Mouse (Mus musculus) hindbrain, embryonic 15.5 days (tissue): ENCODE results near the gene Mapk12. TPM values are rescaled to one million over a fixed set of nuclear protein-coding genes. Genes with fewer than 3 reads are reported as not detected.

Source experiments
- ATAC-seq: fragments of 200-750 bp; cut with Nextera tagmentation; 2 replicates; pipeline ENCODE4 v1.8.0; 2017; ENCODE audit warnings: low read depth, moderate number of reproducible peaks, moderate TSS enrichment; ENCODE audit not compliant: low FRiP score
- H3K27ac ChIP-seq: fragments of 300-500 bp; sonication (generic); replicated peaks from 2 replicates; pipeline ENCODE4 v1.5.1; 2015; ENCODE audit warnings: mild to moderate bottlenecking, inconsistent platforms
- H3K27me3 ChIP-seq: fragments of 300-500 bp; sonication (generic); 2 replicates; pipeline ENCODE4 v1.6.1; 2015; ENCODE audit warnings: control low read depth, inconsistent platforms
- H3K36me3 ChIP-seq: fragments of 300-500 bp; sonication (generic); 2 replicates; pipeline ENCODE4 v1.6.1; 2015; ENCODE audit warnings: control low read depth, inconsistent platforms
- H3K4me1 ChIP-seq: fragments of 300-500 bp; sonication (generic); replicated peaks from 2 replicates; pipeline ENCODE4 v1.6.1; 2015; ENCODE audit warnings: control low read depth, inconsistent platforms
- H3K4me2 ChIP-seq: fragments of 300-500 bp; sonication (generic); 2 replicates; pipeline ENCODE4 v1.6.1; 2015; ENCODE audit warnings: moderate library complexity, mild to moderate bottlenecking, inconsistent platforms
- H3K4me3 ChIP-seq: fragments of 300-500 bp; sonication (generic); 2 replicates; pipeline ENCODE4 v1.5.1; 2015; ENCODE audit warnings: mild to moderate bottlenecking, inconsistent platforms
- H3K9ac ChIP-seq: fragments of 300-500 bp; sonication (generic); 2 replicates; pipeline ENCODE4 v1.6.1; 2015; ENCODE audit warnings: inconsistent platforms
- H3K9me3 ChIP-seq: fragments of 300-500 bp; sonication (generic); 2 replicates; pipeline ENCODE4 v1.6.1; 2016; ENCODE audit warnings: control low read depth, inconsistent platforms
- WGBS: fragments of 180-500 bp; shearing (Covaris S2); methylation state at CpG from one replicate; pipeline ENCODE4 v1.1.7; 2015; 5-methylcytosine and 5-hydroxymethylcytosine counted together
- polyA plus RNA-seq: library from polyadenylated mRNA; unstranded; fragments of >200 nt; fragmentation: Nextera tagmentation; extraction: Ambion mirVana; gene quantifications from 2 replicates; pipeline ENCODE4 v1.2.1, GENCODE M21; 2015

Gene Mapk12
- polyA plus RNA-seq, 1 experiment from 2014 or later: 4.2 TPM

GRCm38 (mm10) chr15:89177576-89178259 lies 37.2 kb upstream of the Mapk12 start:
- no peak overlapping the region; the same call in 1 of the 2 replicates for H3K9ac ChIP-seq
- no peaks in the 10 kb centered on the region for H3K36me3 ChIP-seq
- H3K4me3 ChIP-seq: peak overlapping the region; percentile 66; the same call in 1 of the 2 replicates
- no peaks in the 10 kb centered on the region for H3K27me3 ChIP-seq
- no peak for ATAC-seq
- 68% methylated on average over 4 of the region's 4 CpGs for WGBS
- peak overlapping the region; percentile 91 for H3K4me2 ChIP-seq
- H3K4me1 ChIP-seq: peaks cover 89% of the 10 kb centered on the region
- no peaks in the 10 kb centered on the region for H3K9me3 ChIP-seq
- H3K27ac ChIP-seq: peak overlapping the region; percentile 95

- no peaks in the 10 kb centered on the region for H3K36me3 ChIP-seq
- H3K9me3 ChIP-seq: no peaks in the 10 kb centered on the region
- ATAC-seq: no peak
- peak overlapping the region; percentile 61 for H3K27ac ChIP-seq
- no peak overlapping the region; the same call in 1 of the 2 replicates for H3K9ac ChIP-seq
- WGBS: 8% methylated on average over 5 of the region's 5 CpGs
- H3K4me3 ChIP-seq: no peak overlapping the region
- H3K27me3 ChIP-seq: no peaks in the 10 kb centered on the region
- H3K4me2 ChIP-seq: peak overlapping the region; percentile 91
- peaks cover 89% of the 10 kb centered on the region for H3K4me1 ChIP-seq
Observed at GRCm38 (mm10) chr15:89177121-89177520, 36.6 kb upstream of the Mapk12 start.

GRCm38 (mm10) chr15:89175411-89176155 lies 35.1 kb upstream of the Mapk12 start:
- ATAC-seq: no peak
- no peak overlapping the region for H3K9ac ChIP-seq
- no peak overlapping the region for H3K27ac ChIP-seq
- H3K9me3 ChIP-seq: no peaks in the 10 kb centered on the region
- H3K4me2 ChIP-seq: no peak overlapping the region
- 65% methylated on average over 13 of the region's 13 CpGs for WGBS
- no peaks in the 10 kb centered on the region for H3K36me3 ChIP-seq
- no peak overlapping the region for H3K4me3 ChIP-seq
- H3K27me3 ChIP-seq: no peaks in the 10 kb centered on the region
- H3K4me1 ChIP-seq: peaks cover 90% of the 10 kb centered on the region

GRCm38 (mm10) chr15:89174889-89175339 lies 34.4 kb upstream of the Mapk12 start:
- H3K4me1 ChIP-seq: peaks cover 97% of the 10 kb centered on the region
- H3K27me3 ChIP-seq: no peaks in the 10 kb centered on the region
- H3K9me3 ChIP-seq: no peaks in the 10 kb centered on the region
- ATAC-seq: no peak
- H3K27ac ChIP-seq: no peak overlapping the region
- no peaks in the 10 kb centered on the region for H3K36me3 ChIP-seq
- H3K4me2 ChIP-seq: peak overlapping the region; percentile 99; the same call in 1 of the 2 replicates
- H3K9ac ChIP-seq: no peak overlapping the region
- H3K4me3 ChIP-seq: no peak overlapping the region
- WGBS: 52% methylated on average over 11 of the region's 11 CpGs

- Histone ChIP-seq H3K9me3 (no peaks in the 10 kb centered on the region), H3K27ac (peak overlapping the region; percentile 80; the same call in 1 of the 2 replicates), H3K4me2 (peak overlapping the region; percentile 99), H3K36me3 (peaks cover 5% of the 10 kb centered on the region; the same call in 1 of the 2 replicates), H3K4me3 (peak overlapping the region; percentile 51), H3K9ac (peak overlapping the region; percentile 60), H3K27me3 (no peaks in the 10 kb centered on the region), H3K4me1 (peaks cover 98% of the 10 kb centered on the region)
- peak; percentile 32; the same call in 1 of the 2 replicates for ATAC-seq
- WGBS: under 1% methylated on average over 15 of the region's 15 CpGs
Observed at GRCm38 (mm10) chr15:89173906-89174214, 33.4 kb upstream of the Mapk12 start.

GRCm38 (mm10) chr15:89173024-89173905 lies 32.8 kb upstream of the Mapk12 start:
- Histone ChIP-seq H3K4me2 (peak overlapping the region; percentile 99), H3K36me3 (peaks cover 6% of the 10 kb centered on the region; the same call in 1 of the 2 replicates), H3K27me3 (no peaks in the 10 kb centered on the region), H3K4me1 (peaks cover 95% of the 10 kb centered on the region), H3K27ac (peak overlapping the region; percentile 80), H3K4me3 (peak overlapping the region; percentile 51), H3K9me3 (no peaks in the 10 kb centered on the region), H3K9ac (peak overlapping the region; percentile 60)
- peak; percentile 40; the same call in 1 of the 2 replicates for ATAC-seq
- WGBS: under 1% methylated on average over 65 of the region's 65 CpGs

GRCm38 (mm10) chr15:89172276-89172935 lies 31.9 kb upstream of the Mapk12 start:
- H3K4me3 ChIP-seq: peak overlapping the region; percentile 51
- H3K36me3 ChIP-seq: peaks cover 14% of the 10 kb centered on the region
- no peak for ATAC-seq
- no peaks in the 10 kb centered on the region for H3K27me3 ChIP-seq
- H3K27ac ChIP-seq: peak overlapping the region; percentile 80
- peak overlapping the region; percentile 99 for H3K4me2 ChIP-seq
- H3K9me3 ChIP-seq: no peaks in the 10 kb centered on the region
- H3K4me1 ChIP-seq: peaks cover 86% of the 10 kb centered on the region
- WGBS: 24% methylated on average over 17 of the region's 17 CpGs
- peak overlapping the region; percentile 60 for H3K9ac ChIP-seq

GRCm38 (mm10) chr15:89171526-89172051 lies 31.1 kb upstream of the Mapk12 start:
- Histone ChIP-seq H3K4me1 (peaks cover 78% of the 10 kb centered on the region), H3K36me3 (peaks cover 22% of the 10 kb centered on the region), H3K9ac (no peak overlapping the region), H3K27me3 (no peaks in the 10 kb centered on the region), H3K4me2 (peak overlapping the region; percentile 99; the same call in 1 of the 2 replicates), H3K9me3 (no peaks in the 10 kb centered on the region), H3K4me3 (no peak overlapping the region), H3K27ac (no peak overlapping the region)
- ATAC-seq: no peak
- 75% methylated on average over 5 of the region's 5 CpGs for WGBS

- WGBS: 66% methylated on average over 3 of the region's 3 CpGs
- Histone ChIP-seq H3K9me3 (no peaks in the 10 kb centered on the region), H3K27me3 (no peaks in the 10 kb centered on the region), H3K9ac (no peak overlapping the region), H3K27ac (peak overlapping the region; percentile 58; the same call in 1 of the 2 replicates), H3K4me1 (peaks cover 63% of the 10 kb centered on the region), H3K4me2 (no peak overlapping the region), H3K4me3 (no peak overlapping the region), H3K36me3 (peaks cover 37% of the 10 kb centered on the region)
- ATAC-seq: no peak
Observed at GRCm38 (mm10) chr15:89170102-89170501, 29.6 kb upstream of the Mapk12 start.

- Histone ChIP-seq H3K4me2 (peak overlapping the region; percentile 20), H3K27ac (peak overlapping the region; percentile 59), H3K4me3 (no peak overlapping the region), H3K9ac (no peak overlapping the region), H3K9me3 (no peaks in the 10 kb centered on the region), H3K36me3 (peaks cover 43% of the 10 kb centered on the region), H3K27me3 (no peaks in the 10 kb centered on the region), H3K4me1 (peaks cover 57% of the 10 kb centered on the region)
- WGBS: 6% methylated on average over 10 of the region's 10 CpGs
- peak; percentile 29; the same call in 1 of the 2 replicates for ATAC-seq
Observed at GRCm38 (mm10) chr15:89169431-89169830, 28.9 kb upstream of the Mapk12 start.

GRCm38 (mm10) chr15:89168922-89169321 lies 28.4 kb upstream of the Mapk12 start:
- Histone ChIP-seq H3K9ac (no peak overlapping the region), H3K4me2 (peak overlapping the region; percentile 20), H3K9me3 (no peaks in the 10 kb centered on the region), H3K27ac (peak overlapping the region; percentile 59), H3K4me3 (no peak overlapping the region), H3K36me3 (peaks cover 48% of the 10 kb centered on the region), H3K4me1 (peaks cover 51% of the 10 kb centered on the region), H3K27me3 (no peaks in the 10 kb centered on the region)
- ATAC-seq: no peak
- 52% methylated on average over 10 of the region's 10 CpGs for WGBS
